Mouse (Mus musculus): ENCODE measurements around the gene Slc46a3. TPM values are rescaled to one million over a fixed set of nuclear protein-coding genes. Genes with fewer than 3 reads are reported as not detected.

Slc46a3 gene
- polyA plus RNA-seq, 1 experiment from 2014 or later, result 4.4 TPM

DNA sequence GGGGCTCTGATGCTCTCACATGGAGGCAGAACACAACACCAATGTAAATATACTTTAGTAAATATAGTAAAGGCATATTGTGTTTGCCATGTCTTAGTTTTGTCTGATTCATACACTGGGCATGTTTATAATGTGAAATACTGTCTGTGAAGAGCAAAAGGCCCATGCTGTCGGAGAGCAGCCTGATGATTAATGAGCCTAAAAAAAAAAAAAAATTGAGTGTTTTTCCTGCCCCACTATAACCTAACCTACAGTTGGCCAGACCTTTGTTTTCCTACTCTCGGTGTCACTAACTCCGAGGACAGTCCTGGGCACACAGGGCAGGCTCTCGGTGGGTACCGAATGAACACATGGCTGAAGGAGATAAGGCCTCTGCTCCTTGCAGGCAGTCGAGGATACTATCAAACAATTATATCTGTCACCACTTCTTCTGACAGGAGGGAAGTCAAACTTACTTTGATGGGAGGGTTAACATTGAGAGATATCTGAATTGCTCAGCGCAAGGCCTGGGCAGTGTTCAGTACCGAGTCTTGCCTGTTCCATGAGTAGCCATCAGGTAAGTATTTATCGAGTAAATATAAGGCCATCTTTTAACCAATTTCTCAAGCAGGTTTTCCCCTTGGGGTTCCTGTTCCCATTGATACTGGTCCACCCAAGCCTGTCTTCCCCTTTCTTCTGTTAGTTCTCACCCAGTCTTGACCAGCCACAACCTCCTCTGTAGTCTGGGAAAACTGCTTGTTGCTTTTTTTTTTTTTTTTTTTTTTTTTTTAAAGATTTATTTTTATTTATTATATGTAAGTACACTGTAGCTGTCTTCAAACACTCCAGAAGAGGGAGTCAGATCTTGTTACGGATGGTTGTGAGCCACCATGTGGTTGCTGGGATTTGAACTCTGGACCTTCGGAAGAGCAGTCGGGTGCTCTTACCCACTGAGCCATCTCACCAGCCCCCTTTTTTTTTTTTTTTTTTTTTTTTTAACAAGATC lies 6.0 kb downstream of the Slc46a3 start:
- Histone ChIP-seq H3K27me3 (ENCODE audit: control insufficient read depth, insufficient read depth, low read length) (no peaks in the 10 kb centered on the region), H3K9ac (replicated peaks; ENCODE audit: low read depth, low read length) (no peak overlapping the region), H3K36me3 (ENCODE audit: control insufficient read depth, insufficient read depth, low read length) (no peaks in the 10 kb centered on the region), H3K4me3 (ENCODE audit: low read depth, low read length) (no peak overlapping the region), H3K27ac (ENCODE audit: low read length) (no peak overlapping the region), H3K9me3 (ENCODE audit: control insufficient read depth, low read depth, low read length) (no peaks in the 10 kb centered on the region), H3K4me2 (replicated peaks; ENCODE audit: low read depth, low read length) (no peak overlapping the region), H3K4me1 (ENCODE audit: control insufficient read depth, insufficient read depth, low read length) (peaks cover 6% of the 10 kb centered on the region; the same call in 1 of the 2 replicates)
- WGBS, result 77% methylated on average over 10 of the region's 12 CpGs
- no peak for ATAC-seq (ENCODE audit: insufficient number of reproducible peaks, insufficient read depth, low FRiP score, low read depth)

- ATAC-seq (ENCODE audit: insufficient number of reproducible peaks, insufficient read depth, low FRiP score, low read depth), result no peak
- H3K4me2 ChIP-seq (replicated peaks; ENCODE audit: low read depth, low read length), result no peak overlapping the region
- no peak overlapping the region for H3K4me3 ChIP-seq (ENCODE audit: low read depth, low read length)
- no peak overlapping the region for H3K9ac ChIP-seq (replicated peaks; ENCODE audit: low read depth, low read length)
- H3K27me3 ChIP-seq (ENCODE audit: control insufficient read depth, insufficient read depth, low read length), result no peaks in the 10 kb centered on the region
- H3K27ac ChIP-seq (ENCODE audit: low read length), result no peak overlapping the region
- no peaks in the 10 kb centered on the region for H3K4me1 ChIP-seq (ENCODE audit: control insufficient read depth, insufficient read depth, low read length)
- 85% methylated on average over 6 of the region's 6 CpGs for WGBS
- H3K9me3 ChIP-seq (ENCODE audit: control insufficient read depth, low read depth, low read length), result no peaks in the 10 kb centered on the region
- H3K36me3 ChIP-seq (ENCODE audit: control insufficient read depth, insufficient read depth, low read length), result peaks cover 4% of the 10 kb centered on the region; the same call in 1 of the 2 replicates
Observed at GRCm38 (mm10) chr5:147883581-147883980, 11.0 kb downstream of the Slc46a3 start.

GRCm38 (mm10) chr5:147879971-147880682 lies 14.5 kb downstream of the Slc46a3 start:
- WGBS, result 77% methylated on average over 17 of the region's 17 CpGs
- no peak for ATAC-seq (ENCODE audit: insufficient number of reproducible peaks, insufficient read depth, low FRiP score, low read depth)

GRCm38 (mm10) chr5:147877520-147877919 lies 17.1 kb downstream of the Slc46a3 start:
- H3K4me3 ChIP-seq (ENCODE audit: low read depth, low read length), result no peak overlapping the region
- WGBS, result 84% methylated on average over 6 of the region's 6 CpGs
- no peak overlapping the region for H3K27ac ChIP-seq (ENCODE audit: low read length)
- H3K9ac ChIP-seq (replicated peaks; ENCODE audit: low read depth, low read length), result no peak overlapping the region
- H3K27me3 ChIP-seq (ENCODE audit: control insufficient read depth, insufficient read depth, low read length), result no peaks in the 10 kb centered on the region
- H3K4me1 ChIP-seq (ENCODE audit: control insufficient read depth, insufficient read depth, low read length), result no peaks in the 10 kb centered on the region
- no peak for ATAC-seq (ENCODE audit: insufficient number of reproducible peaks, insufficient read depth, low FRiP score, low read depth)
- H3K9me3 ChIP-seq (ENCODE audit: control insufficient read depth, low read depth, low read length), result no peaks in the 10 kb centered on the region
- H3K4me2 ChIP-seq (replicated peaks; ENCODE audit: low read depth, low read length), result no peak overlapping the region
- peaks cover 45% of the 10 kb centered on the region for H3K36me3 ChIP-seq (ENCODE audit: control insufficient read depth, insufficient read depth, low read length)

More at GRCm38 (mm10) chr5:147879971-147880682, 14.5 kb downstream of the Slc46a3 start:
- H3K27ac ChIP-seq (ENCODE audit: low read length), result no peak overlapping the region
- no peaks in the 10 kb centered on the region for H3K4me1 ChIP-seq (ENCODE audit: control insufficient read depth, insufficient read depth, low read length)
- H3K9ac ChIP-seq (replicated peaks; ENCODE audit: low read depth, low read length), result no peak overlapping the region
- H3K4me3 ChIP-seq (ENCODE audit: low read depth, low read length), result no peak overlapping the region
- no peak overlapping the region for H3K4me2 ChIP-seq (replicated peaks; ENCODE audit: low read depth, low read length)
- peaks cover 29% of the 10 kb centered on the region for H3K36me3 ChIP-seq (ENCODE audit: control insufficient read depth, insufficient read depth, low read length)
- no peaks in the 10 kb centered on the region for H3K9me3 ChIP-seq (ENCODE audit: control insufficient read depth, low read depth, low read length)
- H3K27me3 ChIP-seq (ENCODE audit: control insufficient read depth, insufficient read depth, low read length), result no peaks in the 10 kb centered on the region

DNA sequence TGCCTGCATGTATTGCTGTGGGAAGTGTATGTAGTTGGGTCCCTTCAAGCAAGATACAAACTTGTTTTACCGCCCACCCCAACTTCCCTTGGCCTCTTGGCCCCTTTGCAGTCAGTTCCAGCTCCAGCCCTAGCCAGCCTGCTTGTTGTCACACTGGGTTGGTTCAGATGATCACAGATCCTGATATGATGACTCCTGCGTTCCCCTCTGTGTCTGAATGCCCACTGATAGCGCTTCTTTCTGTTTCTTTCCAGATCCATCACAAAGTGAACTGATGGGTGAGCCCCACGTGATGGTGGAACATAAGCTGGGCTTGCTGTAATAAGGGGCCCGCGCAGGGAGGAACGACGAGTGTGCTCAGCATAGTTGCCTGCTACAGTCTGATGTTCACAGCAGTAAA lies 19.4 kb downstream of the Slc46a3 start:
- H3K4me2 ChIP-seq (replicated peaks; ENCODE audit: low read depth, low read length), result no peak overlapping the region
- H3K36me3 ChIP-seq (ENCODE audit: control insufficient read depth, insufficient read depth, low read length), result peaks cover 64% of the 10 kb centered on the region
- H3K9me3 ChIP-seq (ENCODE audit: control insufficient read depth, low read depth, low read length), result no peaks in the 10 kb centered on the region
- no peak overlapping the region for H3K4me3 ChIP-seq (ENCODE audit: low read depth, low read length)
- no peaks in the 10 kb centered on the region for H3K4me1 ChIP-seq (ENCODE audit: control insufficient read depth, insufficient read depth, low read length)
- no peak overlapping the region for H3K9ac ChIP-seq (replicated peaks; ENCODE audit: low read depth, low read length)
- H3K27me3 ChIP-seq (ENCODE audit: control insufficient read depth, insufficient read depth, low read length), result no peaks in the 10 kb centered on the region
- no peak for ATAC-seq (ENCODE audit: insufficient number of reproducible peaks, insufficient read depth, low FRiP score, low read depth)
- H3K27ac ChIP-seq (ENCODE audit: low read length), result no peak overlapping the region
- 93% methylated on average over 8 of the region's 8 CpGs for WGBS

DNA sequence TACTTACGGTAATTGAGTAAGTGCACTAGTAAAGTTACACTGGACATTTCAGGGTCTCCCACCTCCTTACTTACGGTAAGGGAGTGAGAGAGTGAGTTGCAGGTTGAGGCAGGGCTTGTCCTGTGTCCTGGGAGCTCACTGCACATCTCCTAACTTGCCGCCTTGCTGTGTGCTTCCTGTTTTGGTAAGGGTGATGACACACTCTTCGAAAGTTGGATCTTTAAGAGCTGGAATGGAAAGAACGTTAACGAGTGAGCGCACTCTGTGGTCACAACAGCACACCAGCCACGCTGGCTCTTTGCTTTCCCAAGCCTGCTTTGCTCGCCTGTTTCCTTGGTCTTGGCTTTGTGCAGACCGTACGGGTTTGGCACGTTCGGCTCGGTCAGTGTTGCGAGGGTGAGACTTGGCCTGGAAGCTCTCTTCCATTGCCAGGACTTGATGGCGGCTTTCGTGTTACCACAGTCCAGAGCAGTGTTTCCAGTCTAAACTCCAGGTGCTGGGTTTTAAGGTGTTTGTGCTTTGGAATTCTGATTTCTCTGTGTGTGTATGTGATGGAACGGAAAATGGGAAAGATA lies 20.0 kb downstream of the Slc46a3 start:
- no peaks in the 10 kb centered on the region for H3K9me3 ChIP-seq (ENCODE audit: control insufficient read depth, low read depth, low read length)
- ATAC-seq (ENCODE audit: insufficient number of reproducible peaks, insufficient read depth, low FRiP score, low read depth), result no peak
- no peak overlapping the region for H3K27ac ChIP-seq (ENCODE audit: low read length)
- H3K4me3 ChIP-seq (ENCODE audit: low read depth, low read length), result no peak overlapping the region
- H3K36me3 ChIP-seq (ENCODE audit: control insufficient read depth, insufficient read depth, low read length), result peaks cover 66% of the 10 kb centered on the region
- H3K27me3 ChIP-seq (ENCODE audit: control insufficient read depth, insufficient read depth, low read length), result no peaks in the 10 kb centered on the region
- no peak overlapping the region for H3K4me2 ChIP-seq (replicated peaks; ENCODE audit: low read depth, low read length)
- no peak overlapping the region for H3K9ac ChIP-seq (replicated peaks; ENCODE audit: low read depth, low read length)
- no peaks in the 10 kb centered on the region for H3K4me1 ChIP-seq (ENCODE audit: control insufficient read depth, insufficient read depth, low read length)
- WGBS, result 95% methylated on average over 18 of the region's 18 CpGs

DNA sequence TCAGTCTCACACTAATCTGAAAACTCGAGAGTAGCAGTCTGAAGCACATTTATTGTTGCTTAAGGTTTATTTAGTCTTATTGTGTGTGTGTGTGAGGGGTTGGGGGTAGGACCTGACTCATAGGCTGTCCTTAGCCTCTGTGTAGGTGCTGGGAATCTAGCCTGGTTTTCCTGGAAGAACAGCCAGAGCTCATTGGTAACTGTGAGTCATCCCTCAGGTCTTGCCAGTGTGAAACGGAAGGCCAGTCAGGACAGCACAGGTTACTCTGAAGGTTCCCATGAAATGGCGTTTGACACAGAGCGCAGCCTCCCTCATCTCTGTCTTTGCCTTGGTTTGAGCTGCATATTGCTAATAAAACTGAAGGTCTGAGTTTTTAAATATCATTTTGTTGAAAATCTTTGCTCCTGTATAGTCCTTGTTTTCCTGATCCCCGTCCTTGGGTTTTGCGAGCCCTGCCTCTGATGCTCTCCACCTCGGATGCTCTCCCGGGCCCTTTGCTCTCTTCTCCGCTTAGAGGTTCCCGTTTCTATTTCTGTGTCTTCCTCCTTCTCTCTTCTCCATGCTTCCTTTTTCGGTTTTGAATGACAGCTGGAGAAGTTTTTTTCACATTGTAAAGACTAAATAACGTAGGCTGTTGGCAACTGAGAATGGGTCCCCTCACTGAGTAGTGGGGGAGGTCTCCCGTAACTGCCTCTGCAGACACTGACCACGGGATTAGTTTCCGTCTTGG lies 23.4 kb downstream of the Slc46a3 start:
- no peaks in the 10 kb centered on the region for H3K9me3 ChIP-seq (ENCODE audit: control insufficient read depth, low read depth, low read length)
- no peaks in the 10 kb centered on the region for H3K27me3 ChIP-seq (ENCODE audit: control insufficient read depth, insufficient read depth, low read length)
- H3K4me3 ChIP-seq (ENCODE audit: low read depth, low read length), result no peak overlapping the region
- no peak for ATAC-seq (ENCODE audit: insufficient number of reproducible peaks, insufficient read depth, low FRiP score, low read depth)
- no peak overlapping the region for H3K4me2 ChIP-seq (replicated peaks; ENCODE audit: low read depth, low read length)
- H3K9ac ChIP-seq (replicated peaks; ENCODE audit: low read depth, low read length), result no peak overlapping the region
- no peak overlapping the region for H3K27ac ChIP-seq (ENCODE audit: low read length)
- WGBS, result 93% methylated on average over 15 of the region's 15 CpGs
- peaks cover 70% of the 10 kb centered on the region for H3K36me3 ChIP-seq (ENCODE audit: control insufficient read depth, insufficient read depth, low read length)
- no peaks in the 10 kb centered on the region for H3K4me1 ChIP-seq (ENCODE audit: control insufficient read depth, insufficient read depth, low read length)

DNA sequence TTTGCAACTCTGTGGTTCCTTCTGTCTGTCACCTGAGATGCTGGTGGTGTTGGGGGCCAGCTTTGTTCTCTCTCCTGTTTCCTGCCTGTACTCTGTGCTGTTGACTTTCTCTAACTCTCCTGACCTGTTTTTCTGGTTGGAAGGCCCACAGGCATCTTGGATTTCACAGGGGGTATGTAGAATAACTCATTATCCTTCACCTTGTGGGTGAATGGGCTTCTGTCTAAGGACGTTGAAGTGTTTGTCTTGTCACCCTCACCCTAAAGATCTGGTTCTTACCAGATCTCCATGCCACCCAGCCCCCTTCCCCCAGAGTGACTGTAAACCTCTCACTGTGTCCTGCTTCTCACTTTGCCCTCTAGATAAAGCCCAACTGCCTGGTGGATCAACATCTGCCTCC lies 24.3 kb downstream of the Slc46a3 start:
- no peak overlapping the region for H3K4me2 ChIP-seq (replicated peaks; ENCODE audit: low read depth, low read length)
- H3K27me3 ChIP-seq (ENCODE audit: control insufficient read depth, insufficient read depth, low read length), result no peaks in the 10 kb centered on the region
- no peaks in the 10 kb centered on the region for H3K9me3 ChIP-seq (ENCODE audit: control insufficient read depth, low read depth, low read length)
- 74% methylated on average over 1 of the region's 1 CpGs for WGBS
- peaks cover 61% of the 10 kb centered on the region for H3K36me3 ChIP-seq (ENCODE audit: control insufficient read depth, insufficient read depth, low read length)
- H3K27ac ChIP-seq (ENCODE audit: low read length), result no peak overlapping the region; the same call in 1 of the 2 replicates
- no peaks in the 10 kb centered on the region for H3K4me1 ChIP-seq (ENCODE audit: control insufficient read depth, insufficient read depth, low read length)
- no peak overlapping the region for H3K4me3 ChIP-seq (ENCODE audit: low read depth, low read length)
- peak; percentile 57; the same call in 1 of the 2 replicates for ATAC-seq (ENCODE audit: insufficient number of reproducible peaks, insufficient read depth, low FRiP score, low read depth)
- H3K9ac ChIP-seq (replicated peaks; ENCODE audit: low read depth, low read length), result no peak overlapping the region
